Mouse (Mus musculus): ENCODE data around the gene Hoxb3. TPM values are rescaled to one million over a fixed set of nuclear protein-coding genes. Genes with fewer than 3 reads are reported as not detected.

Hoxb3 gene
- polyA plus RNA-seq, 1 experiment from 2014 or later = 1.1 TPM

DNA sequence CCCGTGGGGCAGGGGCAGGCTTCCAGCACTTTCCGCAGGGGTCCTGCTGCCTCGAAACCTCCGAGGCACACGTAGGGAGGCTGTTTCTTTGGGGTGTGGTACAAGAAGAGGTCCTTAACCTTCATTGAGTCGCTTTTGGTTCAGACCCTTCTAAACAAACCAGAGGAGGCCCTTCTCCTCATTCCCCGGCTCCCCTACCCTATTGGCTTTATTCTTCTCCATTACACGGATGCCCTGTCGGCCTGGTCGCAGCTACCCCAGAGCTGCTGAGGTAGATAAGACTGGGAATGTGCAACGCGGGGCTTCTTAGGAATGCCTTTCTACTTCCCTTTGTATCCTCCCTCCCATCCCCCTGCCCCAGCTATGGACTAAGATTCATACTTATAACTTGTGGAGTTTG is 3.6 kb downstream of the Hoxb3 start:
- H3K9ac ChIP-seq (ENCODE audit: low read depth, low read length) = peak overlapping the region; percentile 37; the same call in 1 of the 2 replicates
- no peaks in the 10 kb centered on the region; the same call in 1 of the 2 replicates for H3K4me1 ChIP-seq (replicated peaks; ENCODE audit: control insufficient read depth, insufficient read depth, low read length)
- H3K9me3 ChIP-seq (ENCODE audit: control insufficient read depth) = no peaks in the 10 kb centered on the region
- ATAC-seq = no peak
- no peak for TF ChIP-seq CTCF (IDR thresholded peaks at IDR 0.05; ENCODE audit: low read depth)
- H3K27me3 ChIP-seq (replicated peaks; ENCODE audit: control insufficient read depth, insufficient read depth, low read length) = peaks cover 13% of the 10 kb centered on the region
- H3K4me3 ChIP-seq (ENCODE audit: low read depth, low read length) = no peak overlapping the region
- peak overlapping the region; percentile 83 for H3K4me2 ChIP-seq (replicated peaks; ENCODE audit: low read depth)
- H3K36me3 ChIP-seq (ENCODE audit: control insufficient read depth, insufficient read depth) = no peaks in the 10 kb centered on the region
- 32% methylated on average over 12 of the region's 12 CpGs for WGBS
- peak overlapping the region; percentile 73; the same call in 1 of the 2 replicates for H3K27ac ChIP-seq (ENCODE audit: low read depth, low read length)

DNA sequence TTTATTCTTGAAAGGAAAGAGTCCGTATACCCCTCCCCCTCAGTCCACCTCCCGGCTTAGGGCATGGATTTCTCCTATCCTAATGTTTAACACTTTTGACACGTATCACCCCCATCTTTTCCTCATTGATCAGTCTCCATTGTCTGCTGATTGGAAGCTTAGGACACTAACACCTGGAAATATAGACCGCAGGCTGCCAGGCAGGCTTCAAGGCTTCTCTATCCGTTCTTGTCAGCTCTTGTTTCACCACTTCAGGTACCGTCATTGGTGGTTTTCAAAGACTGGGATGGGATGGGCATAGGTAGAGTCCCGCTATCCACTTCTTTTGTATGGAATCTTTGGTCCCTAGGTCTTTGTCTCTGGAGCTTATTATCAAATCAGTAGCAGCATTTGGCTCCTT is 4.0 kb downstream of the Hoxb3 start:
- no peak for ATAC-seq
- H3K4me2 ChIP-seq (replicated peaks; ENCODE audit: low read depth) = peak overlapping the region; percentile 83; the same call in 1 of the 2 replicates
- H3K36me3 ChIP-seq (ENCODE audit: control insufficient read depth, insufficient read depth) = no peaks in the 10 kb centered on the region
- no peaks in the 10 kb centered on the region for H3K9me3 ChIP-seq (ENCODE audit: control insufficient read depth)
- 42% methylated on average over 7 of the region's 7 CpGs for WGBS
- peaks cover 3% of the 10 kb centered on the region; the same call in 1 of the 2 replicates for H3K4me1 ChIP-seq (replicated peaks; ENCODE audit: control insufficient read depth, insufficient read depth, low read length)
- H3K27ac ChIP-seq (ENCODE audit: low read depth, low read length) = peak overlapping the region; percentile 73; the same call in 1 of the 2 replicates
- peaks cover 17% of the 10 kb centered on the region for H3K27me3 ChIP-seq (replicated peaks; ENCODE audit: control insufficient read depth, insufficient read depth, low read length)
- TF ChIP-seq CTCF (IDR thresholded peaks at IDR 0.05; ENCODE audit: low read depth) = no peak
- peak overlapping the region; percentile 37; the same call in 1 of the 2 replicates for H3K9ac ChIP-seq (ENCODE audit: low read depth, low read length)
- no peak overlapping the region for H3K4me3 ChIP-seq (ENCODE audit: low read depth, low read length)

DNA sequence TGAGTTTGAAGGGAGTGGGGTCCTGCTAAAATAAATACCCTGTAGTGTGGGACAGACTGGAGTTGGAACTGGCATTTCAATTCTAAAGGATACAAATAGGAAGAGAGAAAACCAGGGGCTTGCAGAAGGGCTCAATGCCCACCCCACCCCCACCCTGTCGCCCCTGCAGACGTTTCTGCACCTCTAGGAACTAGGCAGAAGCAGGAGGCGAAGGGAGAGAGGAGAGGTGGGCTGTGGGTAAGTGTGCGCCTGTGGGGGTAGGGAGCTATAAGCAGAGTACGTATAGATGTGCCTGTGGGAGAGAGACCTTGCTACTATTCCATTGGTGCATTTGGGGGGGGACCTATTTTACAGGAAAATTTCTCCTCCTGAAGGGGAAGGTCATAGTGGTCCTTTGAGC is 4.6 kb downstream of the Hoxb3 start:
- peaks cover 24% of the 10 kb centered on the region for H3K27me3 ChIP-seq (replicated peaks; ENCODE audit: control insufficient read depth, insufficient read depth, low read length)
- peaks cover 3% of the 10 kb centered on the region; the same call in 1 of the 2 replicates for H3K4me1 ChIP-seq (replicated peaks; ENCODE audit: control insufficient read depth, insufficient read depth, low read length)
- H3K4me3 ChIP-seq (ENCODE audit: low read depth, low read length) = no peak overlapping the region

DNA sequence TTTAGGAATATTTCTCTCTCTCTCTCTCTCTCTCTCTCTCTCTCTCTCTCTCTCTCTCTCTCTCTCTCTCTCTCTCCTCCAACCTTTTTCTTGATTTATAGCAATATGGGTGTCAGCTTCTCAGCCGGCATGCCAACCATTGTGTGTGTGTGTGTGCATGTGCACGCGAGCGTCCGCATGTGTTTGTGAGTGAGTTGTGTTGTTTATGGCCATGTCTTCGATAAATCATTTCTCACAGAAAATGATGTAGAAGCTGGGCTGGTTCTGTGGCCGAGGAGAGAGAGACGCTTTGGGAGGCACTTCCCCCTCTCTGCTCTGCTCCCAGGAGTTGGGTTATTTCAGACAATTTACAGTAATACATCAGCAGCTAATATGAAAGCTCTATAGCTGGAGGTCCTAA is 5.5 kb downstream of the Hoxb3 start:
- no peak for ATAC-seq
- Histone ChIP-seq H3K27me3 (replicated peaks; ENCODE audit: control insufficient read depth, insufficient read depth, low read length) (peaks cover 32% of the 10 kb centered on the region), H3K4me3 (ENCODE audit: low read depth, low read length) (no peak overlapping the region), H3K4me2 (replicated peaks; ENCODE audit: low read depth) (0 out of 2 replicates have a peak overlapping the region, but pooled peaks have one; percentile 24), H3K4me1 (replicated peaks; ENCODE audit: control insufficient read depth, insufficient read depth, low read length) (peaks cover 3% of the 10 kb centered on the region; the same call in 1 of the 2 replicates), H3K36me3 (ENCODE audit: control insufficient read depth, insufficient read depth) (no peaks in the 10 kb centered on the region), H3K9me3 (ENCODE audit: control insufficient read depth) (no peaks in the 10 kb centered on the region), H3K27ac (ENCODE audit: low read depth, low read length) (no peak overlapping the region), H3K9ac (ENCODE audit: low read depth, low read length) (no peak overlapping the region)
- 34% methylated on average over 8 of the region's 8 CpGs for WGBS
- TF ChIP-seq CTCF (IDR thresholded peaks at IDR 0.05; ENCODE audit: low read depth) = no peak

More for the DNA sequence above, 4.6 kb downstream of the Hoxb3 start:
- no peaks in the 10 kb centered on the region for H3K36me3 ChIP-seq (ENCODE audit: control insufficient read depth, insufficient read depth)
- no peak overlapping the region; the same call in 1 of the 2 replicates for H3K27ac ChIP-seq (ENCODE audit: low read depth, low read length)
- H3K4me2 ChIP-seq (replicated peaks; ENCODE audit: low read depth) = peak overlapping the region; percentile 83; the same call in 1 of the 2 replicates
- no peak overlapping the region for H3K9ac ChIP-seq (ENCODE audit: low read depth, low read length)
- no peak for ATAC-seq
- no peak for TF ChIP-seq CTCF (IDR thresholded peaks at IDR 0.05; ENCODE audit: low read depth)
- WGBS = 54% methylated on average over 5 of the region's 5 CpGs
- H3K9me3 ChIP-seq (ENCODE audit: control insufficient read depth) = no peaks in the 10 kb centered on the region

DNA sequence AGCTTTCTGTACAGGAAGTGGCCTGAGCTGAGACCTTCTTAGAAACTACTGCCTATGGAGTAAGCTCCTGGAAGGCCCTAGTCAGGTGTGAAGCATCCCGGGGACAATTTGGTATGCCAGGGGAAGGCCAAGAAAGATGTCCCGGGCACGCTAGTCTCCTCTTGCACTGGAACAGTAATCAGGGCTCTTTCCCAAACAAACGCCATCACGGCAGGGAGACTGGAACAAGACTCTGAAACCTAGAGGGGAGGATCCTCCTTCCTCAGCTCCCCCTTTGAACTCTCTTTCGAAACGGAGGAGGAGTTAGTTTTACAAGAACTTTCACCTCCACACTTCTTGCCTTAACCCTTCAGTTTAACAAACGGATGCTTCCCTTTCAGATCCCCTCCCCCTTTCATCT is 9.0 kb downstream of the Hoxb3 start:
- 18% methylated on average over 8 of the region's 8 CpGs for WGBS
- Histone ChIP-seq H3K9me3 (ENCODE audit: control insufficient read depth) (no peaks in the 10 kb centered on the region), H3K9ac (ENCODE audit: low read depth, low read length) (no peak overlapping the region), H3K27me3 (replicated peaks; ENCODE audit: control insufficient read depth, insufficient read depth, low read length) (peaks cover 22% of the 10 kb centered on the region), H3K27ac (ENCODE audit: low read depth, low read length) (peak overlapping the region; percentile 78), H3K4me2 (replicated peaks; ENCODE audit: low read depth) (peak overlapping the region; percentile 66), H3K36me3 (ENCODE audit: control insufficient read depth, insufficient read depth) (no peaks in the 10 kb centered on the region), H3K4me3 (ENCODE audit: low read depth, low read length) (peak overlapping the region; percentile 31), H3K4me1 (replicated peaks; ENCODE audit: control insufficient read depth, insufficient read depth, low read length) (peaks cover 6% of the 10 kb centered on the region; the same call in 1 of the 2 replicates)
- no peak for ATAC-seq
- TF ChIP-seq CTCF (IDR thresholded peaks at IDR 0.05; ENCODE audit: low read depth) = no peak

DNA sequence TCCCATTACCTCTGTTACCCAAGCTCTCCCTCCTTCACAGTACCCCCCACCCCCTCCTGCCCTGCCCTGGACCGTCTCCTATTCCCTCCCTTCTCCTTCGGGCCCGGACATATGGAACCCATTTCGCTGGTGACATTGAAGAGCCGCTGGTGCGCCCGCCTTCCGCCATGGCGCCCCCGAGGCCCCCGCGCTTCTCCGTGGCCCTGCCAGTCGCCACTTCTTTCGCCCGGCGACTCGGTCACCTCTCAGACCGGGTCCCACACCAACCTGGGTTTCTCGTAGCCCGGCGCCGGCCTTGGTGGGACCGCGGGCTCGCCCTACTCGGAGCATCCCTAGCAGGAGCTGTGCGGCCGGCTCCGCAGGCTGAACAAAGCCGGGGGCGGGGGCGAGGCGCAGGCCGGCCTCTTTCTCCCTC is 9.5 kb downstream of the Hoxb3 start:
- Histone ChIP-seq H3K9ac (ENCODE audit: low read depth, low read length) (peak overlapping the region; percentile 37; the same call in 1 of the 2 replicates), H3K27ac (ENCODE audit: low read depth, low read length) (peak overlapping the region; percentile 78), H3K4me2 (replicated peaks; ENCODE audit: low read depth) (peak overlapping the region; percentile 66), H3K27me3 (replicated peaks; ENCODE audit: control insufficient read depth, insufficient read depth, low read length) (peaks cover 21% of the 10 kb centered on the region), H3K9me3 (ENCODE audit: control insufficient read depth) (no peaks in the 10 kb centered on the region), H3K4me1 (replicated peaks; ENCODE audit: control insufficient read depth, insufficient read depth, low read length) (peaks cover 6% of the 10 kb centered on the region; the same call in 1 of the 2 replicates), H3K36me3 (ENCODE audit: control insufficient read depth, insufficient read depth) (no peaks in the 10 kb centered on the region), H3K4me3 (ENCODE audit: low read depth, low read length) (peak overlapping the region; percentile 31)
- WGBS = 16% methylated on average over 35 of the region's 35 CpGs
- ATAC-seq = no peak
- TF ChIP-seq CTCF (IDR thresholded peaks at IDR 0.05; ENCODE audit: low read depth) = no peak

All from intestine, postnatal 0 days (tissue).